Mouse (Mus musculus): ENCODE measurements at regions not wholly inside any gene's neighbourhood (a gene's known extent, or its start where the extent isn't known, plus 50 kb on each side); places are given as distances from the start of the nearest gene placed in this dataset.
"Not testable (repeated sequence)": the region's sequence is repeated elsewhere in the genome, so short reads cannot be mapped to it uniquely, and the experiment has no call there.

- no peaks in the 10 kb centered on the region; the same call in 1 of the 2 replicates for H3K9me3 ChIP-seq
- H3K36me3 ChIP-seq = no peaks in the 10 kb centered on the region
- WGBS = 53% methylated on average over 6 of the region's 6 CpGs
- H3K27me3 ChIP-seq = no peaks in the 10 kb centered on the region
- H3K4me2 ChIP-seq = no peak overlapping the region
- ATAC-seq (ENCODE audit: insufficient number of reproducible peaks, insufficient read depth, low FRiP score, low TSS enrichment, low read depth) = no peak
- H3K27ac ChIP-seq = no peak overlapping the region
- no peak overlapping the region for H3K9ac ChIP-seq (replicated peaks)
- H3K4me3 ChIP-seq (replicated peaks) = no peak overlapping the region
- no peaks in the 10 kb centered on the region for H3K4me1 ChIP-seq (replicated peaks)
Observed at GRCm38 (mm10) chr10:119121575-119121974, 118.3 kb downstream of the Cand1 start.

GRCm38 (mm10) chr10:119116843-119117390, 122.9 kb downstream of the Cand1 start:
- Histone ChIP-seq H3K36me3 (no peaks in the 10 kb centered on the region), H3K27me3 (no peaks in the 10 kb centered on the region), H3K9me3 (no peaks in the 10 kb centered on the region), H3K4me2 (no peak overlapping the region), H3K4me3 (replicated peaks) (no peak overlapping the region), H3K9ac (replicated peaks) (no peak overlapping the region), H3K4me1 (replicated peaks) (peaks cover 7% of the 10 kb centered on the region; the same call in 1 of the 2 replicates), H3K27ac (no peak overlapping the region)
- WGBS = 77% methylated on average over 2 of the region's 2 CpGs
- ATAC-seq (ENCODE audit: insufficient number of reproducible peaks, insufficient read depth, low FRiP score, low TSS enrichment, low read depth) = no peak

DNA sequence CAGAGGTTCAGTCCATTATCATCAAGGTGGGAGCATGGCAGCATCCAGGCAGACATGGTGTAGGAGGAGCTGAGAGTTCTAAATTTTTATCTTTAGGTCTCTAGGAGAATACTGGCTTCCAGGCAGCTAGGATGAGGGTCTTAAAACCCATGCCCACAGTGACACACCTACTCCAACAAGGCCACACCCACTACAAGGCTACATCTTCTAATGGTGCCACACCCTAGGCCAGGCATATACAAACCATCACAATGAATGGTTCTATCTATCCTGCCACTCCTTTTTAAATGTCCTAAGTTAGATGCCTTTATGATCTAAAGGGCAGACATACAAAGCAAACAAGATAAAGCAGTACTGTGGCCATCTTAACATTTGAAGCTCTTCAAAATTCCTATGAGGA, 124.7 kb downstream of the Cand1 start:
- not testable (repeated sequence) for H3K4me2 ChIP-seq; H3K36me3 ChIP-seq; H3K27ac ChIP-seq; H3K9me3 ChIP-seq; H3K27me3 ChIP-seq; H3K9ac ChIP-seq (replicated peaks); H3K4me3 ChIP-seq (replicated peaks); ATAC-seq (ENCODE audit: insufficient number of reproducible peaks, insufficient read depth, low FRiP score, low TSS enrichment, low read depth)
- peaks cover 14% of the 10 kb centered on the region for H3K4me1 ChIP-seq (replicated peaks)

- Histone ChIP-seq H3K27me3 (no peaks in the 10 kb centered on the region), H3K4me3 (replicated peaks) (no peak overlapping the region), H3K9ac (replicated peaks) (no peak overlapping the region), H3K27ac (no peak overlapping the region), H3K36me3 (no peaks in the 10 kb centered on the region), H3K9me3 (no peaks in the 10 kb centered on the region), H3K4me1 (replicated peaks) (peaks cover 14% of the 10 kb centered on the region), H3K4me2 (no peak overlapping the region)
- no peak for ATAC-seq (ENCODE audit: insufficient number of reproducible peaks, insufficient read depth, low FRiP score, low TSS enrichment, low read depth)
- WGBS = 36% methylated on average over 10 of the region's 10 CpGs
Observed at GRCm38 (mm10) chr10:119114653-119115052, 125.2 kb downstream of the Cand1 start.

- 87% methylated on average over 2 of the region's 2 CpGs for WGBS
- no peaks in the 10 kb centered on the region for H3K36me3 ChIP-seq
- peaks cover 18% of the 10 kb centered on the region for H3K4me1 ChIP-seq (replicated peaks)
- no peaks in the 10 kb centered on the region for H3K27me3 ChIP-seq
- no peak overlapping the region for H3K4me3 ChIP-seq (replicated peaks)
- ATAC-seq (ENCODE audit: insufficient number of reproducible peaks, insufficient read depth, low FRiP score, low TSS enrichment, low read depth) = no peak
- H3K4me2 ChIP-seq = no peak overlapping the region
- no peak overlapping the region for H3K27ac ChIP-seq
- H3K9me3 ChIP-seq = no peaks in the 10 kb centered on the region
- H3K9ac ChIP-seq (replicated peaks) = no peak overlapping the region
Observed at GRCm38 (mm10) chr10:119111886-119112285, 128.0 kb downstream of the Cand1 start.

DNA sequence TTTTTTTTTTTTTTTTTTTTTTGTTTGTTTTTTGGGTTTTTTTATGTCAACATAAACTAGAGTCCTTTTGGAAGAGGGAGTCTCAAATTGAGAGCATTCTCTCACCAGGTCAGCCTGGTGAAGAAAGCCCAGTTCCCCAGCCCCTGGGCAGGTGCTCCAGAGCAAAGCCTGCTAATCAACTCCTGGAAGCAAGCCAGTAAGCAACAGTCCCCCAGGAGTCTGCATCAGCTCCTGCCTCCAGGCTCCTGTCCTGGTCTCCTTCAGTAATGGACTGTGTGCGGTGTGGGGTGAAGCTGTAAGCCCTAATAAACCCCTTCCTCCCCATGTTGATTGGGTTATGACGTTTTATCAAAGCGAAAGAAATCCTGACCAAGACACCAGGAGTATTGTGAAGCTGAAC, 128.4 kb downstream of the Cand1 start:
- no peak overlapping the region for H3K4me3 ChIP-seq (replicated peaks)
- no peaks in the 10 kb centered on the region for H3K9me3 ChIP-seq
- H3K27ac ChIP-seq = no peak overlapping the region
- H3K36me3 ChIP-seq = no peaks in the 10 kb centered on the region
- peaks cover 18% of the 10 kb centered on the region for H3K4me1 ChIP-seq (replicated peaks)
- no peak overlapping the region for H3K9ac ChIP-seq (replicated peaks)
- no peak for ATAC-seq (ENCODE audit: insufficient number of reproducible peaks, insufficient read depth, low FRiP score, low TSS enrichment, low read depth)
- WGBS = 61% methylated on average over 3 of the region's 3 CpGs
- H3K27me3 ChIP-seq = no peaks in the 10 kb centered on the region
- no peak overlapping the region for H3K4me2 ChIP-seq

DNA sequence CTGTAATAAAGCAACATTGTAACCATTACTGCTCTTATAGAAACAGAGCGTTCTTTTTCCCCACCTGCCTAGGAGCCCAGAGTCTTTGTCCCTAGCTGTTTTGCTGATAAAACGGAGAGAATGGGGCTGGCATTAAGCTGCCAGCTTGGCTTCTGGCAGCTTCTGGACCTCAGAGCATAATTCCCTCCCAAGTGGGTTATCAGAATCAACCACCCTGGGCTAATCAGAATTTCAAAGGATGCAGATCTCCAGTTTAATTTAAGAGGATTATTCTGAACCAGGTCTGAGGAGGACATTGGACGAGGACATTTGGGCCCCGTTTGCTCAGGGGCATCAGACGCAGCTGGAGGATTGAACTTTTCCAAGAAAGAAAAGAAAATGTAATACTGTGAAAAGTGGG, 129.2 kb downstream of the Cand1 start:
- ATAC-seq (ENCODE audit: insufficient number of reproducible peaks, insufficient read depth, low FRiP score, low TSS enrichment, low read depth) = no peak
- 41% methylated on average over 5 of the region's 5 CpGs for WGBS
- no peak overlapping the region for H3K4me3 ChIP-seq (replicated peaks)
- no peak overlapping the region for H3K4me2 ChIP-seq
- H3K36me3 ChIP-seq = no peaks in the 10 kb centered on the region
- no peaks in the 10 kb centered on the region for H3K27me3 ChIP-seq
- no peak overlapping the region for H3K9ac ChIP-seq (replicated peaks)
- H3K27ac ChIP-seq = no peak overlapping the region
- no peaks in the 10 kb centered on the region for H3K9me3 ChIP-seq
- H3K4me1 ChIP-seq (replicated peaks) = peaks cover 18% of the 10 kb centered on the region

GRCm38 (mm10) chr10:119109207-119109606, 130.6 kb downstream of the Cand1 start:
- no peaks in the 10 kb centered on the region for H3K27me3 ChIP-seq
- no peak for ATAC-seq (ENCODE audit: insufficient number of reproducible peaks, insufficient read depth, low FRiP score, low TSS enrichment, low read depth)
- H3K36me3 ChIP-seq = no peaks in the 10 kb centered on the region

GRCm38 (mm10) chr10:119107728-119108127, 132.1 kb downstream of the Cand1 start:
- H3K27ac ChIP-seq = no peak overlapping the region
- H3K9me3 ChIP-seq = no peaks in the 10 kb centered on the region
- H3K36me3 ChIP-seq = no peaks in the 10 kb centered on the region
- no peak overlapping the region for H3K4me2 ChIP-seq
- no peak for ATAC-seq (ENCODE audit: insufficient number of reproducible peaks, insufficient read depth, low FRiP score, low TSS enrichment, low read depth)
- peaks cover 12% of the 10 kb centered on the region for H3K4me1 ChIP-seq (replicated peaks)
- H3K9ac ChIP-seq (replicated peaks) = no peak overlapping the region
- H3K27me3 ChIP-seq = no peaks in the 10 kb centered on the region
- WGBS = 75% methylated on average over 6 of the region's 6 CpGs
- no peak overlapping the region for H3K4me3 ChIP-seq (replicated peaks)

More at GRCm38 (mm10) chr10:119109207-119109606, 130.6 kb downstream of the Cand1 start:
- H3K9me3 ChIP-seq = no peaks in the 10 kb centered on the region
- H3K9ac ChIP-seq (replicated peaks) = no peak overlapping the region
- no peak overlapping the region for H3K4me3 ChIP-seq (replicated peaks)
- no peak overlapping the region for H3K4me2 ChIP-seq
- H3K27ac ChIP-seq = no peak overlapping the region
- peaks cover 12% of the 10 kb centered on the region for H3K4me1 ChIP-seq (replicated peaks)
- 86% methylated on average over 4 of the region's 4 CpGs for WGBS

DNA sequence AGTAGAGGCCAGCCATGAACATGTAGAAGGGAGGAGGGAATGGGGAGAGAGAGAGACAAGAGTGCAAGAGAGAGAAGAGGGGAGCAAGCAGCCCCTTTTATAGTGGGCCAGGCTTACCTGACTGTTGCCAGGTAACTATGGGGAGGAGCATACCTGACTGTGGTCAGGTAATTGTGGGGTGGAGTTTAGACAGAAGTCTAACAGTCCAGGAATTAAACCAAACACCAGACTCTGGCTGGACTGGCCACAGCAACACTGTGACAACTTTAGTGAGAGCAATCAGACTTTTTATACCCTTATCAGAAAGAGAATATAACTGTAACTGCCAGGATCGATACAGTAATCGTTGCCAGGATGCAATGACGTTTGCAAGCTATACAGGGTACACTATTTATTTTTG, 133.8 kb downstream of the Cand1 start:
- Histone ChIP-seq H3K9ac (replicated peaks) (no peak overlapping the region), H3K27me3 (no peaks in the 10 kb centered on the region), H3K27ac (no peak overlapping the region), H3K9me3 (peaks cover 4% of the 10 kb centered on the region; the same call in 1 of the 2 replicates), H3K4me3 (replicated peaks) (no peak overlapping the region), H3K4me2 (no peak overlapping the region), H3K36me3 (no peaks in the 10 kb centered on the region), H3K4me1 (replicated peaks) (peaks cover 11% of the 10 kb centered on the region)
- ATAC-seq (ENCODE audit: insufficient number of reproducible peaks, insufficient read depth, low FRiP score, low TSS enrichment, low read depth) = no peak
- 88% methylated on average over 3 of the region's 3 CpGs for WGBS

- WGBS = 81% methylated on average over 7 of the region's 7 CpGs
- no peaks in the 10 kb centered on the region for H3K36me3 ChIP-seq
- H3K4me2 ChIP-seq = no peak overlapping the region
- peaks cover 4% of the 10 kb centered on the region; the same call in 1 of the 2 replicates for H3K9me3 ChIP-seq
- H3K4me1 ChIP-seq (replicated peaks) = peaks cover 4% of the 10 kb centered on the region; the same call in 1 of the 2 replicates
- no peak overlapping the region for H3K4me3 ChIP-seq (replicated peaks)
- H3K27me3 ChIP-seq = no peaks in the 10 kb centered on the region
- H3K9ac ChIP-seq (replicated peaks) = no peak overlapping the region
- ATAC-seq (ENCODE audit: insufficient number of reproducible peaks, insufficient read depth, low FRiP score, low TSS enrichment, low read depth) = no peak
- no peak overlapping the region for H3K27ac ChIP-seq
Observed at GRCm38 (mm10) chr10:119105279-119105881, 134.5 kb downstream of the Cand1 start.

DNA sequence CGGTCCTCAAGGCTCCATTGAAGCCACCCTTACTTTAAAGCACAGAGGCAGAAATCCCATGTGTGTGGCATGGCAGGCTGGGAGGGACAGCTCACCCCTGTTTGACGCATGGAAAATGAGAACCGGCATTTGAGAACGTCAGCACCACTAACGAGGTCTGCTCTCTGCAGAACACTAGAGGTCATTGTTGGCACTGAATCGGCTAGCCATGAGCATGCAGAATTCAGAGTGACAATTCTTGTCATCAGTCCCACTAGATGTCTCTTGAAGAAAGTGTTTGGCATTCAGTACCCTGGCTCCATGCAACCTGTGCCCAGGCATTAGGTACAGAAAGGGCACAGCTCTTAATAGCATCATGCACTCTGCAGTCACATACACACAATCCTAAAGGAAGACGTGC, 139.3 kb downstream of the Cand1 start:
- no peaks in the 10 kb centered on the region for H3K27me3 ChIP-seq
- no peak overlapping the region for H3K4me3 ChIP-seq (replicated peaks)
- ATAC-seq (ENCODE audit: insufficient number of reproducible peaks, insufficient read depth, low FRiP score, low TSS enrichment, low read depth) = no peak
- no peak overlapping the region for H3K27ac ChIP-seq
- no peak overlapping the region for H3K4me2 ChIP-seq
- H3K9ac ChIP-seq (replicated peaks) = no peak overlapping the region
- peaks cover 4% of the 10 kb centered on the region; the same call in 1 of the 2 replicates for H3K9me3 ChIP-seq
- H3K4me1 ChIP-seq (replicated peaks) = no peaks in the 10 kb centered on the region
- WGBS = 23% methylated on average over 7 of the region's 7 CpGs
- H3K36me3 ChIP-seq = no peaks in the 10 kb centered on the region
